Mouse (Mus musculus): ENCODE data around the gene Cd2ap. TPM values are rescaled to one million over a fixed set of nuclear protein-coding genes. Genes with fewer than 3 reads are reported as not detected.

Cd2ap gene
- total and polyA plus RNA-seq, 3 experiments: 5.0 to 17.8 (median 16.9) TPM

- Histone ChIP-seq H3K79me2 (replicated peaks; ENCODE audit: control insufficient read depth, insufficient read depth, low read length) (no peaks in the 10 kb centered on the region), H3K4me3 (no peak overlapping the region), H3K27ac (no peak overlapping the region), H3K9ac (ENCODE audit: low read depth, low read length) (no peak overlapping the region), H3K4me1 (ENCODE audit: control insufficient read depth, insufficient read depth, low read length) (peaks cover 3% of the 10 kb centered on the region), H3K27me3 (ENCODE audit: control insufficient read depth, insufficient read depth, low read length) (no peaks in the 10 kb centered on the region), H3K36me3 (ENCODE audit: control insufficient read depth, insufficient read depth, low read length) (peaks cover 2% of the 10 kb centered on the region; the same call in 1 of the 2 replicates)
- WGBS: 58% methylated on average over 1 of the region's 1 CpGs
- DNase-seq: peak in 1 of 2 experiments; percentile 41
- TF ChIP-seq POLR2A (IDR thresholded peaks at IDR 0.05; ENCODE audit: insufficient read depth, low read depth, low read length): no peak
- TF ChIP-seq EP300 (IDR thresholded peaks at IDR 0.05; ENCODE audit: insufficient read depth, low read depth, low read length): no peak
- no peak for TF ChIP-seq CTCF (IDR thresholded peaks at IDR 0.05)
- intact Hi-C loops (cut with DNase I): no loop called here
Observed at GRCm38 (mm10) chr17:42790787-42791186, 85.7 kb downstream of the Cd2ap start.

GRCm38 (mm10) chr17:42789723-42790122 lies 86.7 kb downstream of the Cd2ap start:
- 74% methylated on average over 2 of the region's 2 CpGs for whole genome bisulfite sequencing

GRCm38 (mm10) chr17:42788686-42789453 lies 87.6 kb downstream of the Cd2ap start:
- peak; percentile 20 to 26 for DNase-seq
- H3K79me2 ChIP-seq (replicated peaks; ENCODE audit: control insufficient read depth, insufficient read depth, low read length): no peaks in the 10 kb centered on the region
- TF ChIP-seq EP300 (IDR thresholded peaks at IDR 0.05; ENCODE audit: insufficient read depth, low read depth, low read length): no peak
- TF ChIP-seq CTCF (IDR thresholded peaks at IDR 0.05): no peak
- no peak for TF ChIP-seq POLR2A (IDR thresholded peaks at IDR 0.05; ENCODE audit: insufficient read depth, low read depth, low read length)
- WGBS: 61% methylated on average over 5 of the region's 5 CpGs
- peaks cover 2% of the 10 kb centered on the region; the same call in 1 of the 2 replicates for H3K36me3 ChIP-seq (ENCODE audit: control insufficient read depth, insufficient read depth, low read length)
- H3K27me3 ChIP-seq (ENCODE audit: control insufficient read depth, insufficient read depth, low read length): no peaks in the 10 kb centered on the region
- no peak overlapping the region for H3K27ac ChIP-seq
- intact Hi-C loops (cut with DNase I): no loop called here
- peaks cover 3% of the 10 kb centered on the region for H3K4me1 ChIP-seq (ENCODE audit: control insufficient read depth, insufficient read depth, low read length)
- H3K4me3 ChIP-seq: no peak overlapping the region
- no peak overlapping the region for H3K9ac ChIP-seq (ENCODE audit: low read depth, low read length)

More at GRCm38 (mm10) chr17:42789723-42790122, 86.7 kb downstream of the Cd2ap start:
- H3K9ac ChIP-seq (ENCODE audit: low read depth, low read length): no peak overlapping the region
- H3K27me3 ChIP-seq (ENCODE audit: control insufficient read depth, insufficient read depth, low read length): no peaks in the 10 kb centered on the region
- no peak overlapping the region for H3K27ac ChIP-seq
- peaks cover 2% of the 10 kb centered on the region; the same call in 1 of the 2 replicates for H3K36me3 ChIP-seq (ENCODE audit: control insufficient read depth, insufficient read depth, low read length)
- no peak for TF ChIP-seq EP300 (IDR thresholded peaks at IDR 0.05; ENCODE audit: insufficient read depth, low read depth, low read length)
- no peak for TF ChIP-seq CTCF (IDR thresholded peaks at IDR 0.05)
- TF ChIP-seq POLR2A (IDR thresholded peaks at IDR 0.05; ENCODE audit: insufficient read depth, low read depth, low read length): no peak
- H3K79me2 ChIP-seq (replicated peaks; ENCODE audit: control insufficient read depth, insufficient read depth, low read length): no peaks in the 10 kb centered on the region
- no peak overlapping the region for H3K4me3 ChIP-seq
- intact Hi-C loops (cut with DNase I): no loop called here
- peaks cover 3% of the 10 kb centered on the region for H3K4me1 ChIP-seq (ENCODE audit: control insufficient read depth, insufficient read depth, low read length)
- DNase-seq: no peak

- Histone ChIP-seq H3K9ac (ENCODE audit: low read depth, low read length) (no peak overlapping the region), H3K27me3 (ENCODE audit: control insufficient read depth, insufficient read depth, low read length) (no peaks in the 10 kb centered on the region), H3K36me3 (ENCODE audit: control insufficient read depth, insufficient read depth, low read length) (no peaks in the 10 kb centered on the region), H3K4me1 (ENCODE audit: control insufficient read depth, insufficient read depth, low read length) (no peaks in the 10 kb centered on the region), H3K79me2 (replicated peaks; ENCODE audit: control insufficient read depth, insufficient read depth, low read length) (no peaks in the 10 kb centered on the region), H3K4me3 (no peak overlapping the region), H3K27ac (no peak overlapping the region)
- TF ChIP-seq EP300 (IDR thresholded peaks at IDR 0.05; ENCODE audit: insufficient read depth, low read depth, low read length) (0 out of 2 replicates have a peak, but pooled peaks have one; percentile 26), CTCF (IDR thresholded peaks at IDR 0.05) (peak; percentile 84), POLR2A (IDR thresholded peaks at IDR 0.05; ENCODE audit: insufficient read depth, low read depth, low read length) (no peak)
- DNase-seq: peak; percentile 51 to 60
- 55% methylated on average over 7 of the region's 7 CpGs for WGBS
- intact Hi-C loops (cut with DNase I): loop anchor here (1.0 kb wide), 1 partner anchor 169 kb away; no protein-coding TSS in a partner anchor
Observed at GRCm38 (mm10) chr17:42782156-42782757, 94.2 kb downstream of the Cd2ap start.

- Histone ChIP-seq H3K27me3 (ENCODE audit: control insufficient read depth, insufficient read depth, low read length) (no peaks in the 10 kb centered on the region), H3K9ac (ENCODE audit: low read depth, low read length) (no peak overlapping the region), H3K4me3 (no peak overlapping the region), H3K27ac (no peak overlapping the region), H3K36me3 (ENCODE audit: control insufficient read depth, insufficient read depth, low read length) (no peaks in the 10 kb centered on the region), H3K4me1 (ENCODE audit: control insufficient read depth, insufficient read depth, low read length) (no peaks in the 10 kb centered on the region; the same call in 1 of the 2 replicates), H3K79me2 (replicated peaks; ENCODE audit: control insufficient read depth, insufficient read depth, low read length) (no peaks in the 10 kb centered on the region)
- WGBS: 45% methylated on average over 2 of the region's 2 CpGs
- intact Hi-C loops (cut with DNase I): no loop called here
- TF ChIP-seq POLR2A (IDR thresholded peaks at IDR 0.05; ENCODE audit: insufficient read depth, low read depth, low read length) (no peak), EP300 (IDR thresholded peaks at IDR 0.05; ENCODE audit: insufficient read depth, low read depth, low read length) (no peak), CTCF (IDR thresholded peaks at IDR 0.05) (no peak)
- no peak for DNase-seq
Observed at GRCm38 (mm10) chr17:42753791-42754190, 122.7 kb downstream of the Cd2ap start.

- no peak overlapping the region for H3K27ac ChIP-seq
- H3K4me1 ChIP-seq (ENCODE audit: control insufficient read depth, insufficient read depth, low read length): no peaks in the 10 kb centered on the region; the same call in 1 of the 2 replicates
- no peaks in the 10 kb centered on the region for H3K36me3 ChIP-seq (ENCODE audit: control insufficient read depth, insufficient read depth, low read length)
- no peaks in the 10 kb centered on the region for H3K79me2 ChIP-seq (replicated peaks; ENCODE audit: control insufficient read depth, insufficient read depth, low read length)
- peak; percentile 31 to 67 for DNase-seq
- 60% methylated on average over 2 of the region's 2 CpGs for WGBS
- no peak overlapping the region for H3K9ac ChIP-seq (ENCODE audit: low read depth, low read length)
- H3K4me3 ChIP-seq: no peak overlapping the region
- TF ChIP-seq POLR2A (IDR thresholded peaks at IDR 0.05; ENCODE audit: insufficient read depth, low read depth, low read length) (no peak), CTCF (IDR thresholded peaks at IDR 0.05) (no peak), EP300 (IDR thresholded peaks at IDR 0.05; ENCODE audit: insufficient read depth, low read depth, low read length) (no peak)
- no peaks in the 10 kb centered on the region for H3K27me3 ChIP-seq (ENCODE audit: control insufficient read depth, insufficient read depth, low read length)
- intact Hi-C loops (cut with DNase I): no loop called here
Observed at GRCm38 (mm10) chr17:42752173-42752572, 124.3 kb downstream of the Cd2ap start.

All from heart, adult 2 months (tissue).